Mouse (Mus musculus) embryonic facial prominence, embryonic 11.5 days (tissue): ENCODE measurements around the gene Etl4. TPM values are rescaled to one million over a fixed set of nuclear protein-coding genes. Genes with fewer than 3 reads are reported as not detected.
"Not testable (repeated sequence)": the region's sequence is repeated elsewhere in the genome, so short reads cannot be mapped to it uniquely, and the experiment has no call there.

Source experiments
- ATAC-seq: fragments of 200-750 bp; cut with Nextera tagmentation; replicated peaks from 2 replicates; pipeline ENCODE4 v1.8.0; 2017; ENCODE audit warnings: low read depth; ENCODE audit not compliant: insufficient number of reproducible peaks, low FRiP score, low TSS enrichment
- DNase-seq: peaks from one replicate; pipeline ENCODE4 v3.0.0-alpha.2; 2015; ENCODE audit warnings: low spot score
- H3K27ac ChIP-seq: fragments of 300-500 bp; sonication (generic); replicated peaks from 2 replicates; pipeline ENCODE4 v1.5.1; 2014; ENCODE audit warnings: mild to moderate bottlenecking, low read depth, low read length, control low read depth
- H3K27me3 ChIP-seq: fragments of 300-500 bp; sonication (generic); 2 replicates; pipeline ENCODE4 v1.6.1; 2014; ENCODE audit warnings: mild to moderate bottlenecking, low read length, moderate library complexity, mixed read lengths; ENCODE audit not compliant: control insufficient read depth, insufficient read depth
- H3K36me3 ChIP-seq: fragments of 300-500 bp; sonication (generic); replicated peaks from 2 replicates; pipeline ENCODE4 v1.6.1; 2014; ENCODE audit warnings: low read depth, mild to moderate bottlenecking, low read length, moderate library complexity, mixed read lengths; ENCODE audit not compliant: control insufficient read depth, insufficient read depth
- H3K4me1 ChIP-seq: fragments of 300-500 bp; sonication (generic); 2 replicates; pipeline ENCODE4 v1.6.1; 2014; ENCODE audit warnings: low read length, mixed read lengths; ENCODE audit not compliant: control insufficient read depth, insufficient read depth
- H3K4me2 ChIP-seq: fragments of 300-500 bp; sonication (generic); 2 replicates; pipeline ENCODE4 v1.6.1; 2014; ENCODE audit warnings: low read depth, mild to moderate bottlenecking, control low read depth, low read length, moderate library complexity
- H3K4me3 ChIP-seq: fragments of 300-500 bp; sonication (generic); 2 replicates; pipeline ENCODE4 v1.5.1; 2014; ENCODE audit warnings: low read depth, low read length, control low read depth
- H3K9ac ChIP-seq: fragments of 300-500 bp; sonication (generic); replicated peaks from 2 replicates; pipeline ENCODE4 v1.6.1; 2014; ENCODE audit warnings: mild to moderate bottlenecking, control low read depth, low read length
- H3K9me3 ChIP-seq: fragments of 300-500 bp; sonication (generic); replicated peaks from 2 replicates; pipeline ENCODE4 v1.6.1; 2016; ENCODE audit warnings: mild to moderate bottlenecking, low read length, inconsistent platforms, mixed read lengths; ENCODE audit not compliant: control insufficient read depth
- WGBS: fragments of 180-500 bp; shearing (Covaris S2); extraction: QIAGEN DNeasy Blood & Tissue Kit; methylation state at CpG from one replicate; pipeline ENCODE4 v1.1.7; 2014; 5-methylcytosine and 5-hydroxymethylcytosine counted together
- polyA plus RNA-seq: library from polyadenylated mRNA; unstranded; fragments of >200 nt; fragmentation: Nextera tagmentation; extraction: Ambion mirVana; gene quantifications from 2 replicates; pipeline ENCODE4 v1.2.1, GENCODE M21; 2014

Etl4 gene
- polyA plus RNA-seq, 1 experiment from 2014 or later, result 23.5 TPM

DNA sequence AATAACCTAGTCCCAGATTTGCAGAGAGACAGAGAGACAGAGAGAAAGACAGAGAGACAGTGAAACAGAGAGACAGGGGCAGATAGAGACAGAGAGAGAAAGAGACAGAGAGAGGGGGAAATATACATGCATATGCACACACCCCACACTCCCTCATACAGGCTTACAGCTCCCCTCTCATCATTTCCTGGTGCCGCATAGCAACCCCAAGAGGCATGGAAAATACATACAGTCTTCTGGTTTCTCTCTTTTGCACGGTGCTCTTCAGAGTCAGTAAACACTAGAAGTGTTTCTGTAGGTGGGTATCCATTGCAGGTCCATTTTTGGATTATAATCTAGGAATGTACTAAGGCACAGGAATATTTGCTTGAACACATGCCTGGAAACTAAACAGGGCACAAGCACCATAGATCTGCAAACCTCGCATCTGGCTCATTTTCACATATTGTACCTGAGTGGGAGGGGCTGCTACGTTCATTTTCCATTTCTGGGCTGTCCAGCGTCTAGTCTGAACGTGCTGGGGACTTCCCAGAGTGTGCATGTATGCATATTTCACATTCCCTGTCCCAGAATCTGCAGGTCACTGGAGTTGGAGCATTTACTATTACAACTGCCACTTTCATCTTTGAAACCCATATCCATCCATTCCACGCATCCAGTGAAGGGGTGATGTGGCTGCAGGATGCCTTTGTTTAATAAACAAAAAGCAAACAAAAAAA, 429.6 kb downstream of the Etl4 start:
- 66% methylated on average over 7 of the region's 7 CpGs for WGBS
- no peaks in the 10 kb centered on the region for H3K27me3 ChIP-seq
- no peak overlapping the region for H3K4me3 ChIP-seq
- ATAC-seq (no peak), DNase-seq (no peak)
- no peaks in the 10 kb centered on the region for H3K9me3 ChIP-seq
- no peaks in the 10 kb centered on the region for H3K4me1 ChIP-seq
- no peak overlapping the region for H3K4me2 ChIP-seq
- no peaks in the 10 kb centered on the region for H3K36me3 ChIP-seq
- no peak overlapping the region for H3K27ac ChIP-seq
- H3K9ac ChIP-seq, result no peak overlapping the region

DNA sequence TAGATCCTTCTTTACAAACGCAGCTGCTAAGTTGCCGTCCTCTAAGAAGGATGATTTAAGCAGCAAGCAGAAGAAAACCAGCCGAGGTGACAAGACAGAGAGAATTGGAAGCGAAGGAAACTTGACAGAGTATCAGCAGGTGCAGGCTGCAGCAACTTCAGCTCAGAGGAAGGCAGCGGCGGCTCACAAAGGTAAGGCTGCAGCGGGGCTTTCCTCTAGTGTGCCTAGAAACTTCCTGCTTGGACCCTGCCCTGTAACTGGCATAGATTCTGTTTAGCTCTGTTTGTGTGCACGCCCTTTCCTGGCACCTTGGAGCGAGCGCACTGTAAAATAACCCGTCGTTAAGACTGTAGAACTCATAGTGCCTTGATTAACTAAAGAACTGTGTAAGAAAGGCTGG, 430.3 kb downstream of the Etl4 start:
- 34% methylated on average over 12 of the region's 12 CpGs for WGBS
- H3K4me3 ChIP-seq, result no peak overlapping the region
- H3K4me1 ChIP-seq, result no peaks in the 10 kb centered on the region
- no peak overlapping the region; the same call in 1 of the 2 replicates for H3K9ac ChIP-seq
- H3K9me3 ChIP-seq, result no peaks in the 10 kb centered on the region
- no peaks in the 10 kb centered on the region for H3K36me3 ChIP-seq
- ATAC-seq, result no peak
- no peak for DNase-seq
- H3K4me2 ChIP-seq, result peak overlapping the region; percentile 7; the same call in 1 of the 2 replicates
- no peaks in the 10 kb centered on the region for H3K27me3 ChIP-seq
- H3K27ac ChIP-seq, result no peak overlapping the region

DNA sequence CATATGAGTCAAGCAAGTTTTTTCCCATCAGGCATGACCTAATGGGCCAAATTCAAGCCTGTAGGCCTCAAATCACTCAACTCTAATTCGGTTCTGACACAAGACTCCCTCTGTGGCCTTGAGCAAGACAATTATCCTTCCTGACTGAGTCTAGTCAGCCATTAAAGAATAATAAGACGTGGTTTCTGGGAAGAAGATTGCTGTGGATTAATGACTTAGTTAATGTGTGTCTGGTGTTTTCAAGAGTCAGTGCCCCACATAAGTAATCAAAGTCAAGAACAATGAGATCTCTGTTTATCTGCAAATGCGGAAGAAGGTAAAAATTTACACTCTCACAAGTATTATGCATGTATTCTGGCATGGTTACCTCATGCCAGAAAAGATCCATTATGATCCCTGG, 437.3 kb downstream of the Etl4 start:
- DNase-seq, result no peak
- Histone ChIP-seq H3K4me3 (no peak overlapping the region), H3K9ac (no peak overlapping the region), H3K27ac (no peak overlapping the region), H3K4me2 (no peak overlapping the region), H3K36me3 (no peaks in the 10 kb centered on the region), H3K9me3 (no peaks in the 10 kb centered on the region), H3K4me1 (no peaks in the 10 kb centered on the region), H3K27me3 (no peaks in the 10 kb centered on the region)
- ATAC-seq, result no peak
- WGBS, result 56% methylated on average over 3 of the region's 3 CpGs

DNA sequence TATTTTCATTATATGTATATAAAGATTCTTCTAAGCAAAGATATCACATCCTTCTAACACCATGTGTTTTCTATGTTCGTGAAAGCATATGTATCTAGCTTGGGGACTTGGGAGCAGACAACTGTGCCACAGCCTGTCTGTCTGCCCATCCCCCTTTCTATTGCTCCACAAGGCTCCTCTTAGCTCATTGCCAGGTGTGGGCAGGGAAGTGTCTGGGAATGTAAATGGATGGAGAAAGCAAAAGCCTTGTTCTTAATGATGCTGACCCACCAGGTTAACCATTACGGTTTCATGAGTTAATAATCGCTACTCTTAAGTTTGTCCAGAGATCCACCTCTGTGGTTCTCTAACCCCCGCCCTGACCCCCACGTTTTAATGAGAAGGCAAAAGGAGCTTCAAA, 439.7 kb downstream of the Etl4 start:
- ATAC-seq (no peak), DNase-seq (no peak)
- Histone ChIP-seq H3K27me3 (no peaks in the 10 kb centered on the region), H3K9ac (no peak overlapping the region), H3K9me3 (no peaks in the 10 kb centered on the region), H3K4me1 (no peaks in the 10 kb centered on the region), H3K27ac (no peak overlapping the region), H3K4me2 (no peak overlapping the region), H3K4me3 (no peak overlapping the region), H3K36me3 (no peaks in the 10 kb centered on the region)
- WGBS, result 67% methylated on average over 5 of the region's 5 CpGs

DNA sequence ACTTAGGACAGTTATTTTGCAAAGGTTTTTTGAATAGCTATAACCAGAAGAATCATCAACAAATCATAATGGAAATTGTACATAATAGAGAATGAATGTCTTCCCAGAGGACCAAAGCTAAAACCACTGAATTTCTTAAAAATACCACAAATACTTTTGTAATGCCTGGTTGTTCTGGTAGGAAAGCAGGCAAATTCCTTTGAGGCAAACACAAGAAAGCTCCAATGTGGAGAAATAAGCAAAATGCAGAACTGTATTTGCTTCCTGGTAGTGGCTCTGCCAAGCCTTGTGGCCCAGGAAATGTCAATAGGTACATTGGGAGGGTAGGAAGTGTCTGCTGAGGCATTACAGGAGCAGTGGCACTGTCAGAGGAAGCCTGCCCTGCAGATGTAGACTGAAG, 443.2 kb downstream of the Etl4 start:
- H3K27me3 ChIP-seq, result no peaks in the 10 kb centered on the region
- H3K36me3 ChIP-seq, result no peaks in the 10 kb centered on the region
- H3K4me3 ChIP-seq, result no peak overlapping the region
- H3K4me1 ChIP-seq, result no peaks in the 10 kb centered on the region
- H3K4me2 ChIP-seq, result no peak overlapping the region
- H3K9ac ChIP-seq, result no peak overlapping the region
- ATAC-seq (no peak), DNase-seq (no peak)
- H3K9me3 ChIP-seq, result no peaks in the 10 kb centered on the region
- no peak overlapping the region for H3K27ac ChIP-seq

DNA sequence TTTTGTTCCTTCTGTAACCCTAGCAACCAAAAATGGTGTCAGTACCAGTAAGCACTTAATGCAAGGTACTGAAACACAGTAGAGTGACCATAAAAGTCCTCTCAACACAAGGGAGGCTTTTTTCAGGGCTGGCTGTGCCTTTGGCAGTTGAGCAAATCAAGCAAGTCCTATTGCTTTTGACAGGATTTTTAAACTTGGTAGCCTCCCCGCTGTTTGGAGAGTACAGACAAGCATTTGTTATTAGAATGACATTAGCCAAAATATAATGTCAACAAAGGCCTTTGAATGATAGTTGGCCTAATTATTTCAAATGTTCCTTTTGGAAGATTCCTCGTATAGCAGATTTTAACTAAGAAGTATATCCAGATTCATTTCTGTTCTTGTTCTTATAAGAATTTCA, 467.4 kb downstream of the Etl4 start:
- H3K27ac ChIP-seq, result no peak overlapping the region
- no peaks in the 10 kb centered on the region for H3K27me3 ChIP-seq
- no peaks in the 10 kb centered on the region for H3K4me1 ChIP-seq
- no peaks in the 10 kb centered on the region for H3K9me3 ChIP-seq
- DNase-seq (no peak), ATAC-seq (no peak)
- no peak overlapping the region for H3K4me2 ChIP-seq
- no peak overlapping the region for H3K4me3 ChIP-seq
- 78% methylated on average over 2 of the region's 2 CpGs for WGBS
- no peak overlapping the region for H3K9ac ChIP-seq
- no peaks in the 10 kb centered on the region for H3K36me3 ChIP-seq

DNA sequence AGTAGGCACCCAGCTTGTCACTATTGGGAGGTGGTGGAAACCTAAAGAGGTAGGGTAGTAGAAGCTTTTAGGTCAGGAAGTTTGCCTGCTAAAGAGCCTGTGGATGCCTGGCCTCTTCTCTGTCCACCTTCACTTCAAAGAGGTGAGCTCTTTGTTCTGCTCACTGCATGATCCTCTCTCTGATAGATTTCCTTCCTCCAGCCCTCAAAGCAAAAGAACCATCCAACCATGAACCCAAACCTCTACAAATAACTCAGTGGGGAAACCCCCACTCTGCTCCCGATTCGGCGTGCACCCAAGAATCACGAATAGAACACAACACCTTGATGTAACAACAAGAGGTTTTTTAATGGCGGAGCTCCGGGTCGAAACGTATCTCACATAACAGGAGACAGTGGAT, 471.3 kb downstream of the Etl4 start:
- not testable (repeated sequence) for ATAC-seq, DNase-seq, H3K9ac ChIP-seq, H3K27ac ChIP-seq, H3K4me2 ChIP-seq, H3K27me3 ChIP-seq, H3K4me1 ChIP-seq, H3K36me3 ChIP-seq, H3K9me3 ChIP-seq, H3K4me3 ChIP-seq
- 90% methylated on average over 4 of the region's 8 CpGs for WGBS

DNA sequence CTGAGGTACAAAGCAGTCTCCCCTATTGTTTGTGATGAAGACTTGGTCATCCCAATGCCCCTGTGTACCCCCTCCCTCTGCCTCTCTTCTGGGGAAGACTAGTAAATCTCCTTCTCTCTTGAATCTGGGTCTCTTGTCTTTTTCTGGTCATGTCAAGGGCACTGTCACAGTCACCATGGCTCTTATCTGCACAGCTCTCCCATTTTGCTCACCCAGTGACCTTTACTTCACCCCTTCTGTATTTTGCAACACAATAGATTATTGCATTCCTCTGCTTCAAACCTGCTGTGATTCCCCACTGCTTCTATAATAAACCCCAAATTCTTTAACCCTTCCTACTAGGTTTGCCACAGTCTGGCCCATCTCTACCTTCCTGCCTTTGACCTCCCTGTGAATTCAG, 484.5 kb downstream of the Etl4 start:
- ATAC-seq, result no peak
- DNase-seq, result no peak
- no peaks in the 10 kb centered on the region for H3K4me1 ChIP-seq
- no peak overlapping the region for H3K27ac ChIP-seq
- H3K36me3 ChIP-seq, result no peaks in the 10 kb centered on the region
- H3K4me2 ChIP-seq, result no peak overlapping the region
- no peaks in the 10 kb centered on the region for H3K27me3 ChIP-seq
- no peak overlapping the region for H3K9ac ChIP-seq
- H3K9me3 ChIP-seq, result no peaks in the 10 kb centered on the region
- H3K4me3 ChIP-seq, result no peak overlapping the region
